Mouse (Mus musculus): Measurements from ENCODE around the gene Dclk1. TPM values are rescaled to one million over a fixed set of nuclear protein-coding genes. Genes with fewer than 3 reads are reported as not detected.

Dclk1 gene
- total RNA-seq, 2 experiments from 2014 or later: not detected

- ATAC-seq (replicated peaks; ENCODE audit: low FRiP score, poor library complexity, severe bottlenecking): no peak
Measured at GRCm38 (mm10) chr3:55320572-55320971, 78.4 kb downstream of the Dclk1 start.

GRCm38 (mm10) chr3:55324029-55324428 lies 81.9 kb downstream of the Dclk1 start:
- no peak for ATAC-seq (replicated peaks; ENCODE audit: low FRiP score, poor library complexity, severe bottlenecking)

GRCm38 (mm10) chr3:55330496-55330895 lies 88.3 kb downstream of the Dclk1 start:
- ATAC-seq (replicated peaks; ENCODE audit: low FRiP score, poor library complexity, severe bottlenecking): no peak

- no peak for ATAC-seq (replicated peaks; ENCODE audit: low FRiP score, poor library complexity, severe bottlenecking)
Measured at GRCm38 (mm10) chr3:55331694-55332093, 89.5 kb downstream of the Dclk1 start.

GRCm38 (mm10) chr3:55333511-55333910 lies 91.3 kb downstream of the Dclk1 start:
- no peak for ATAC-seq (replicated peaks; ENCODE audit: low FRiP score, poor library complexity, severe bottlenecking)

GRCm38 (mm10) chr3:55336895-55337294 lies 94.7 kb downstream of the Dclk1 start:
- ATAC-seq (replicated peaks; ENCODE audit: low FRiP score, poor library complexity, severe bottlenecking): no peak

- no peak for ATAC-seq (replicated peaks; ENCODE audit: low FRiP score, poor library complexity, severe bottlenecking)
Measured at GRCm38 (mm10) chr3:55337671-55338070, 95.5 kb downstream of the Dclk1 start.

- ATAC-seq (replicated peaks; ENCODE audit: low FRiP score, poor library complexity, severe bottlenecking): no peak
Measured at GRCm38 (mm10) chr3:55342445-55342844, 100.3 kb downstream of the Dclk1 start.

GRCm38 (mm10) chr3:55347371-55348025 lies 105.3 kb downstream of the Dclk1 start:
- no peak for ATAC-seq (replicated peaks; ENCODE audit: low FRiP score, poor library complexity, severe bottlenecking)

GRCm38 (mm10) chr3:55348026-55348390 lies 105.8 kb downstream of the Dclk1 start:
- ATAC-seq (replicated peaks; ENCODE audit: low FRiP score, poor library complexity, severe bottlenecking): no peak

- no peak for ATAC-seq (replicated peaks; ENCODE audit: low FRiP score, poor library complexity, severe bottlenecking)
Measured at GRCm38 (mm10) chr3:55350194-55350593, 108.0 kb downstream of the Dclk1 start.

- ATAC-seq (replicated peaks; ENCODE audit: low FRiP score, poor library complexity, severe bottlenecking): no peak
Measured at GRCm38 (mm10) chr3:55351281-55352052, 109.3 kb downstream of the Dclk1 start.

- ATAC-seq (replicated peaks; ENCODE audit: low FRiP score, poor library complexity, severe bottlenecking): no peak
Measured at GRCm38 (mm10) chr3:55352529-55352928, 110.4 kb downstream of the Dclk1 start.

- no peak for ATAC-seq (replicated peaks; ENCODE audit: low FRiP score, poor library complexity, severe bottlenecking)
Measured at GRCm38 (mm10) chr3:55353169-55353568, 111.0 kb downstream of the Dclk1 start.

- no peak for ATAC-seq (replicated peaks; ENCODE audit: low FRiP score, poor library complexity, severe bottlenecking)
Measured at GRCm38 (mm10) chr3:55353909-55354511, 111.8 kb downstream of the Dclk1 start.

- no peak for ATAC-seq (replicated peaks; ENCODE audit: low FRiP score, poor library complexity, severe bottlenecking)
Measured at GRCm38 (mm10) chr3:55354765-55355164, 112.6 kb downstream of the Dclk1 start.

GRCm38 (mm10) chr3:55358486-55358885 lies 116.3 kb downstream of the Dclk1 start:
- ATAC-seq (replicated peaks; ENCODE audit: low FRiP score, poor library complexity, severe bottlenecking): no peak

- ATAC-seq (replicated peaks; ENCODE audit: low FRiP score, poor library complexity, severe bottlenecking): no peak
Measured at GRCm38 (mm10) chr3:55360836-55361235, 118.7 kb downstream of the Dclk1 start.

GRCm38 (mm10) chr3:55367166-55367565 lies 125.0 kb downstream of the Dclk1 start:
- ATAC-seq (replicated peaks; ENCODE audit: low FRiP score, poor library complexity, severe bottlenecking): no peak

- no peak for ATAC-seq (replicated peaks; ENCODE audit: low FRiP score, poor library complexity, severe bottlenecking)
Measured at GRCm38 (mm10) chr3:55369156-55369555, 127.0 kb downstream of the Dclk1 start.

- no peak for ATAC-seq (replicated peaks; ENCODE audit: low FRiP score, poor library complexity, severe bottlenecking)
Measured at GRCm38 (mm10) chr3:55373689-55374088, 131.5 kb downstream of the Dclk1 start.

All from erythroid progenitor cell, adult 5-6 weeks (primary cell).